Mouse (Mus musculus) G1E (cell line): ENCODE data around the gene Dbh.

ENCODE experiments used
- CTCF ChIP-seq: IDR thresholded peaks from 2 replicates; pipeline ENCODE4 v1.5.1; 2012; ENCODE audit warnings: low read depth, low read length, inconsistent platforms, mixed read lengths
- GATA1 ChIP-seq: IDR thresholded peaks from 2 replicates; pipeline ENCODE4 v1.6.1; 2012; ENCODE audit warnings: borderline replicate concordance, low read length, inconsistent platforms, mixed read lengths
- GATA2 ChIP-seq: IDR thresholded peaks from 2 replicates; pipeline ENCODE4 v1.6.1; 2012; ENCODE audit warnings: low read depth, low read length, inconsistent platforms, borderline replicate concordance
- POLR2AphosphoS5 ChIP-seq: IDR thresholded peaks from 2 replicates; pipeline ENCODE4 v1.6.1; 2012; ENCODE audit warnings: low read depth, low read length, inconsistent platforms; ENCODE audit not compliant: insufficient replicate concordance
- TAL1 ChIP-seq: conservative IDR thresholded peaks from 2 replicates; pipeline ENCODE4 v1.6.1; 2012; ENCODE audit warnings: low read depth, low read length, inconsistent platforms, mixed read lengths

- no peak for TF ChIP-seq POLR2AphosphoS5
- no peak for TF ChIP-seq CTCF
- TF ChIP-seq GATA1: no peak
- TF ChIP-seq GATA2: no peak
- no peak for TF ChIP-seq TAL1
These were observed 9.2 kb downstream of the Dbh start for GRCm38 (mm10) chr2:27174242-27174641.
